Mouse (Mus musculus) heart, adult 2 months (tissue): ENCODE measurements at regions not wholly inside any gene's neighbourhood (a gene's known extent, or its start where the extent isn't known, plus 50 kb on each side); places are given as distances from the start of the nearest gene placed in this dataset.

ENCODE experiments used
- DNase-seq, 2 experiments: peaks; one replicate each; pipeline ENCODE4 v3.0.0; 2021
- H3K27ac ChIP-seq: fragments of 200-600 bp; 2 replicates; pipeline ENCODE4 v1.8.1; 2022
- H3K27me3 ChIP-seq: fragments of 200-500 bp; 2 replicates; pipeline ENCODE4 v1.6.1; 2012; ENCODE audit warnings: mild to moderate bottlenecking, low read length, inconsistent platforms, mixed read lengths; ENCODE audit not compliant: control insufficient read depth, insufficient read depth
- H3K36me3 ChIP-seq: fragments of 200-500 bp; 2 replicates; pipeline ENCODE4 v1.6.1; 2012; ENCODE audit warnings: low read length, inconsistent platforms; ENCODE audit not compliant: control insufficient read depth, insufficient read depth
- H3K4me1 ChIP-seq: fragments of 200-500 bp; 2 replicates; pipeline ENCODE4 v1.6.1; 2011; ENCODE audit warnings: low read length; ENCODE audit not compliant: control insufficient read depth, insufficient read depth
- H3K4me3 ChIP-seq: fragments of 200-600 bp; 2 replicates; pipeline ENCODE4 v1.8.1; 2022
- H3K79me2 ChIP-seq: fragments of 200-500 bp; replicated peaks from 2 replicates; pipeline ENCODE4 v1.6.1; 2012; ENCODE audit warnings: mild to moderate bottlenecking, inconsistent platforms, low read length, moderate library complexity, mixed read lengths; ENCODE audit not compliant: control insufficient read depth, insufficient read depth
- H3K9ac ChIP-seq: fragments of 200-500 bp; 2 replicates; pipeline ENCODE4 v1.6.1; 2012; ENCODE audit warnings: low read depth, mild to moderate bottlenecking, control low read depth, inconsistent platforms, low read length, mixed read lengths
- CTCF ChIP-seq: fragments of 200-600 bp; IDR thresholded peaks from 2 replicates; pipeline ENCODE4 v1.8.1; 2022; ENCODE audit warnings: antibody characterized with exemption, mild to moderate bottlenecking, moderate library complexity
- EP300 ChIP-seq: fragments of 200-500 bp; IDR thresholded peaks from 2 replicates; pipeline ENCODE4 v1.6.1; 2011; ENCODE audit warnings: low read depth, low read length, control low read depth; ENCODE audit not compliant: insufficient read depth
- POLR2A ChIP-seq: fragments of 200-500 bp; IDR thresholded peaks from 2 replicates; pipeline ENCODE4 v1.6.1; 2011; ENCODE audit warnings: mild to moderate bottlenecking, low read depth, low read length, control low read depth; ENCODE audit not compliant: insufficient read depth
- WGBS: fragments of 180-500 bp; shearing (Covaris S2); methylation state at CpG from one replicate; pipeline ENCODE4 v1.1.7; 2018; 5-methylcytosine and 5-hydroxymethylcytosine counted together
- intact Hi-C: fragments of 180-260 bp; cut with DNase I; formaldehyde crosslinking; loops from one replicate; pipeline ENCODE4 v1.15.1; 2025

- Histone ChIP-seq H3K27me3 (no peaks in the 10 kb centered on the region), H3K4me1 (peaks cover 7% of the 10 kb centered on the region), H3K4me3 (no peak overlapping the region), H3K79me2 (no peaks in the 10 kb centered on the region), H3K27ac (peak overlapping the region; percentile 12; the same call in 1 of the 2 replicates), H3K9ac (no peak overlapping the region), H3K36me3 (no peaks in the 10 kb centered on the region)
- peak; percentile 47 for TF ChIP-seq CTCF
- 0 out of 2 replicates have a peak, but pooled peaks have one; percentile 61 for TF ChIP-seq EP300
- TF ChIP-seq POLR2A, result no peak
- WGBS, result 11% methylated on average over 4 of the region's 4 CpGs
- intact Hi-C loops, result loop anchor here (5.0 kb wide), 1 partner anchor 116 kb away; no protein-coding TSS in a partner anchor
- DNase-seq, result peak in 1 of 2 experiments; percentile 53
Observed at GRCm38 (mm10) chr7:64057873-64058272, 95.8 kb upstream of the Trpm1 start.

GRCm38 (mm10) chr7:64056498-64056897, 97.1 kb upstream of the Trpm1 start:
- intact Hi-C loops, result loop anchor here (5.0 kb wide), 1 partner anchor 114 kb away; no protein-coding TSS in a partner anchor
- no peak overlapping the region for H3K27ac ChIP-seq
- H3K36me3 ChIP-seq, result no peaks in the 10 kb centered on the region
- no peaks in the 10 kb centered on the region for H3K79me2 ChIP-seq
- no peaks in the 10 kb centered on the region for H3K27me3 ChIP-seq
- WGBS, result 74% methylated on average over 3 of the region's 3 CpGs
- peaks cover 7% of the 10 kb centered on the region for H3K4me1 ChIP-seq
- TF ChIP-seq POLR2A (no peak), CTCF (no peak), EP300 (no peak)
- no peak overlapping the region for H3K9ac ChIP-seq
- H3K4me3 ChIP-seq, result no peak overlapping the region
- no peak for DNase-seq

- TF ChIP-seq EP300, result no peak
- TF ChIP-seq POLR2A, result no peak
- no peak for TF ChIP-seq CTCF
- Histone ChIP-seq H3K79me2 (no peaks in the 10 kb centered on the region), H3K4me1 (peaks cover 7% of the 10 kb centered on the region), H3K27me3 (no peaks in the 10 kb centered on the region), H3K27ac (no peak overlapping the region), H3K36me3 (no peaks in the 10 kb centered on the region), H3K9ac (no peak overlapping the region), H3K4me3 (no peak overlapping the region)
- DNase-seq, result no peak
- intact Hi-C loops, result loop anchor here (5.0 kb wide), 1 partner anchor 113 kb away; no protein-coding TSS in a partner anchor
- 83% methylated on average over 4 of the region's 4 CpGs for WGBS
Observed at GRCm38 (mm10) chr7:64054996-64055395, 98.6 kb upstream of the Trpm1 start.

GRCm38 (mm10) chr7:64053766-64054165, 99.9 kb upstream of the Trpm1 start:
- Histone ChIP-seq H3K27me3 (no peaks in the 10 kb centered on the region), H3K27ac (no peak overlapping the region), H3K4me3 (no peak overlapping the region), H3K36me3 (no peaks in the 10 kb centered on the region), H3K9ac (no peak overlapping the region), H3K4me1 (peaks cover 11% of the 10 kb centered on the region), H3K79me2 (no peaks in the 10 kb centered on the region)
- DNase-seq, result no peak
- intact Hi-C loops, result no loop called here
- WGBS, result 62% methylated on average over 12 of the region's 12 CpGs
- no peak for TF ChIP-seq POLR2A
- no peak for TF ChIP-seq EP300
- no peak for TF ChIP-seq CTCF

DNA sequence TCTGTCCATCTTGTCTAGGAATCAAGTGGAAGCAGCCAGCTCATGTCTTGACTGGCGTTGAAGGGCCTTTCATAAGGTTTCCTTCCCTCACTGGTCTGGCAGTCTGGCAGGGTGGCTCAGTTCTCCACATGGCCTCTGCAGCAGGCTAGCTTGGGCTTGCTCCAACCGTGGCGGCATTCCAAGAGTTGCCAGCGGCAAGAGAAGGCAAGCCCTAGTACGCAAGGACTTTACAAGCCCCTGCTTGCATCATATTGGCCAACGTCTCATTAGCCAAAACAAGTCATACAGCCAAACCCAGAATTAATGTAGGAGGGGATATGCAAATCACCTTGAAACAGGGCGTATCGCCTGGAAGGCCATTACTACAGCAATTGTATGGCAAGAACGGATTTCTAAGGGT, 101.2 kb upstream of the Trpm1 start:
- 78% methylated on average over 9 of the region's 9 CpGs for WGBS
- H3K36me3 ChIP-seq, result no peaks in the 10 kb centered on the region
- DNase-seq, result peak; percentile 62 to 70
- H3K79me2 ChIP-seq, result no peaks in the 10 kb centered on the region
- intact Hi-C loops, result no loop called here
- H3K9ac ChIP-seq, result no peak overlapping the region
- no peak overlapping the region for H3K27ac ChIP-seq
- no peak for TF ChIP-seq CTCF
- no peak for TF ChIP-seq EP300
- TF ChIP-seq POLR2A, result no peak
- no peak overlapping the region for H3K4me3 ChIP-seq
- no peaks in the 10 kb centered on the region for H3K27me3 ChIP-seq
- peaks cover 8% of the 10 kb centered on the region for H3K4me1 ChIP-seq

DNA sequence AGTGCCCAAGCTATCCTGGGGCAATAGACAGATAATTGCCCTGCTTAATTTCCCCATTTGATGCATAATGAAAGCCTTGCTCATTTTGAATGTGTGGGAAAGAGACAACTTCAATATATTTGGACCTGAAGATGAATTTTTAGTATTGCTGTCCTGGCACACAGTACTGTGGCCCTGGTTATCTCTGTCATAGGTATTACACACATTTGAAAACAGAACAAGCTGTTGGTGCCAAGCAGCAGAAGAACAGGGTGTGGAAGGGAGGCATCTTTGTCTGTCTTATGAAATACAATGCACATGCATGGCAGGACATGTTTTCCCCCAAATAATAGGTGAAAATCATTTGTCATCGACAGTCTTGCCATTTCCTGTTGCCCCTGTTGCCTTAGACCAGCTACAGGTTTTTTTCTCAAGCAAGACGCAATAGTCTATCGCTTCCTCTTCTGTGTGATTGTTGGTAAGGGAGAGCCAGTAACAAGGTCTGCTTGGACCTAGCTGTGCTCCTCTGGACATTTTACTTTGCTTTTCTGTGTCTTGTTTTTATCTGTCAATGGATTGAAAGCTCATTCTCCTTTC, 102.7 kb upstream of the Trpm1 start:
- WGBS, result 68% methylated on average over 3 of the region's 3 CpGs
- DNase-seq, result no peak
- peaks cover 6% of the 10 kb centered on the region; the same call in 1 of the 2 replicates for H3K4me1 ChIP-seq
- no peaks in the 10 kb centered on the region for H3K36me3 ChIP-seq
- H3K27me3 ChIP-seq, result no peaks in the 10 kb centered on the region
- H3K79me2 ChIP-seq, result no peaks in the 10 kb centered on the region
- H3K9ac ChIP-seq, result no peak overlapping the region
- H3K4me3 ChIP-seq, result no peak overlapping the region
- H3K27ac ChIP-seq, result no peak overlapping the region
- TF ChIP-seq EP300 (no peak), POLR2A (no peak)
- intact Hi-C loops, result no loop called here
